Mouse (Mus musculus) kidney, adult 2 months (tissue): ENCODE measurements around the gene Plscr1.

Experiments used
- CTCF ChIP-seq: fragments of 200-500 bp; conservative IDR thresholded peaks from 2 replicates; pipeline ENCODE4 v1.5.1; 2011; ENCODE audit warnings: low read depth, mild to moderate bottlenecking, control low read depth, low read length, moderate library complexity, mixed read lengths; ENCODE audit not compliant: insufficient read depth, insufficient read length
- POLR2A ChIP-seq: fragments of 200-500 bp; IDR thresholded peaks from one replicate; pipeline ENCODE4 v1.6.1; 2011; ENCODE audit warnings: low read depth, low read length, control low read depth

- TF ChIP-seq CTCF (no peak), POLR2A (no peak)
Measured at GRCm38 (mm10) chr9:92272650-92273049, 23.1 kb downstream of the Plscr1 start.
